Mouse (Mus musculus): ENCODE data around the gene Me1.

DNA sequence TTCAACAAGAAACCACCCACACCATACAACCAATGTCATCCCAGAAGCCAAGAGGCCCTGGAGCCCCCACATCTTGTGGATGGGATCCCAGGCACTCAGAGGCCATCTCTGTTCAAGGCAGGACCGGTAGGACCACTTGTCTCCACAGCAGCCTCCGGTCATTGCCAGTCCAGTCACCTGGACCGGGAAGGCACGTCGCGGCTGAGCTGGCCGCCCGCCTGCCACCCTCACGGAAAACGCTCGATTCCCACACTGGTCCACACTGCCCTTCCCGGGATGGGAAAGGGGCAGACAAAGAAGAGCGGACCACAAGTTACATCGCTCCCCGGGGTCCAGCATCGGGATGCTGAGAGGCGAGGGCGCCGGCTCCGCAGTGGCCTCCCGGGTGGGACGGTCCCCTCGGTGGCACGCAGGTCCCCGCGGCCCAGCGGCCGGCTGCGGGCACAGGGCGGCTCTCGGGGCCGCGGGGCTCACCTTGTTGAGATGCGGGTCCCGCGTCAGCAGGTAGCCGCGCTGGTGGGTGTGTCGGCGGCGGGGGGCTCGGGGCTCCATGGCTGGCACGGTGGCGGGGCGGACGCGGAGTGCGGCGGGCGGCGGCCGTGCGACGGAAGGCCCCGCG is 445 bp downstream of the Me1 start:
- TF ChIP-seq POLR2A (IDR thresholded peaks at IDR 0.05; ENCODE audit: low read depth, low read length) = no peak; the same call in none of the 2 replicates
- TF ChIP-seq CTCF (IDR thresholded peaks at IDR 0.05; ENCODE audit: borderline replicate concordance, insufficient read depth, low read length) = no peak
